Mouse (Mus musculus) kidney, adult 18-20 months (tissue): Measurements from ENCODE around the gene Gm7073.

ENCODE experiments used
- DNase-seq: peaks from one replicate; pipeline ENCODE4 v3.0.0; 2021

Gm7073 gene

GRCm38 (mm10) chrX:60539149-60539548 is at the start of gene Gm7073:
Gene Gm7073 (minus strand): TSS chrX:60539249.
- DNase-seq: no peak

- DNase-seq: no peak
These were observed 31.5 kb upstream of the Gm7073 start for GRCm38 (mm10) chrX:60570539-60570938.

DNA sequence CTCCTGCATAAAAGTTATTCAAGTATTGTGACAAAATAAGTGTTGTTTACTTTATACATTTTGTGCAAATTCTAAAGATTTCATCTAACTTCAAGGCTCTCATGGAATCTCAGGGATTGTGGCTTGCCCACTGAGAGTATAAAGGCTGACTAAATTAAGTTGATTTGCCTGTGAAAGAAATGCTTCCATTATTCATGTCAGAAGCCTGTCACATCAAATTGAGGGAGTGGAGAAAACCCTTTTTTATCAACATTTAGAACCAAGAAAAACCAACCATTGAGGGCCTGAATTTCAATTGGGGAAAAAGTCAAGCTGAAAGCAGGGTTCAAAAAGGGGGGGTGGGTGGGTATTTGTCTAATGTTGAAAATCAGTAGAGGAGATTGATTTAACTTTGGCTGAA is 30.0 kb upstream of the Gm7073 start:
- DNase-seq: no peak

- DNase-seq: no peak
These were observed 16.2 kb upstream of the Gm7073 start for GRCm38 (mm10) chrX:60555242-60555641.

DNA sequence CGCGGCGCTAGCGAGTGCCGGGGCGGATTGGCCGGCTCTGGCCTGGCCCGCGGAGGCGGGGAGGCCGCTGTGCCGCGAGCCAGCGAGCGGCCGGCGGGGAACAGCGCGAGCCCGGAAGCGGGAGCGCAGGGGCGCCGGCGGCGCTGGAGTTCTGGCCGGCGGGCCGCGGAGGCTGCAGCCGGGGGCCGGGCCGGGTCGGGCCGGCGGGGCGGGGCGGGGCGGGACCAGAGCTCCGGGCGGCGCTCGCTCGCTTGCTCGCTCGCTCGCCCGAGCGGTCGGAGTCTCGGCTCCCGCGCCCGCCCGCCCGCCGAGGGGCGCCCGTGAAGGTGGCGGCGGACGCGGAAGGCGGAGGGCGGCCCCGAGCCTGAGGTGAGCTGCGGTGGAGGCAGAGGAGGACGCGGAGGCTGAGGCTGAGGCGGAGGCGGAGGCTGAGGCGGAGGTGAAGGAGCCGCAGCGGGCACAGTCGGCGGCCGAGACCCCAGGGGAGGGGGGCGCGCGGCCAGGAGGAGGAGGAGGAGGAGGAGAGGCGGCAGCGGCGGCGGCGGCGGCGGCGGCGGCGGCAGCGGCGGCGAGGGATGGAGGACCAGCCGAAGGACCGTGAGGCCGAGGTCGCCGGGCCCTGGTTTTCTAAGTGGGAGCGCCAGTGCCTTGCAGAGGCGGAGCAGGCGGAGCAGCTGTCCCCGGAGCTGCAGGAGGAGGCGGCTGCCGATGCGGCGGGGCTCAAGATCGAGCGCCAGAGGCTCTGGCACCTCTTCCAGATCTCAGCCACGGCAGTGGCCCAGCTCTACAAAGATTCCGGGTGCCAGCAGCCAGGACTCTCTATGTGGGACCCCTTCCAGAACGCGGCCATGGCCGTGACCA is 8.6 kb upstream of the Gm7073 start:
- DNase-seq: peak; percentile 32

DNA sequence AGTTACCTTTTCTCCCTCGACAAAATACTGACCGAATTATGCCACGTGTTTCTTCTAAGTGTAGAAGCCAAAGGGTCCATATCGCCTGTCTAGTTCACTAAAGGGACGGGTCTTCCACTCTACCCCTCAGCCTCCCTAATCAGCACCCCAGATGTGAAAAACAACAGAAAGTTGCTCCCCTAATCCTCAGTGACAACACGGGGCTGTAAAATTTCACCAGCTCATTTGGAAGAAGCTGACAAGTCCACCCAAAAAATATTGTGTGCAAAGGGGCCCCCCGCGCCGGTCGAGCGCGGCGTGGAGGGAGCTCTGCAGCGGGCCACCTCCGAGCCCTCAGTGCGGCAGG is 8.0 kb upstream of the Gm7073 start:
- no peak for DNase-seq

DNA sequence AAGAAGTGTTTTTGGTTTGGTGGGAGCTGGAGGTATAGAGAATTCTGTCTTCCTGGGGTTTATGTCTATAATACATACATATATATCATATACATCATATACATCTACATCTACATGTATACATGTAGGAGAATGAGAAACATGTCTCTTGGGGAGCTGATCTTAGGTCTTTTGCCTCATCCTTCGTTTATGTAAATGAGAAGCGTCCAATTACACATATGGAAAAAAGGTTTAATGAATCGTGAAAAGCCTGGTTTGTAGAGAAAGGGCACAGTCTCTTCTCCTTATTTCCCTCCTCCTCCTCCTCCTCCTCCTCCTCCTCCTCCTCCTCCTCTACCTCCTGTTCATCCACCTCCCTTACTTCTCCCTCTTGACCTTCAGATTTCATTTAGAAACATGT is 6.9 kb upstream of the Gm7073 start:
- no peak for DNase-seq

- no peak for DNase-seq
These were observed 6.4 kb upstream of the Gm7073 start for GRCm38 (mm10) chrX:60545444-60545843.

DNA sequence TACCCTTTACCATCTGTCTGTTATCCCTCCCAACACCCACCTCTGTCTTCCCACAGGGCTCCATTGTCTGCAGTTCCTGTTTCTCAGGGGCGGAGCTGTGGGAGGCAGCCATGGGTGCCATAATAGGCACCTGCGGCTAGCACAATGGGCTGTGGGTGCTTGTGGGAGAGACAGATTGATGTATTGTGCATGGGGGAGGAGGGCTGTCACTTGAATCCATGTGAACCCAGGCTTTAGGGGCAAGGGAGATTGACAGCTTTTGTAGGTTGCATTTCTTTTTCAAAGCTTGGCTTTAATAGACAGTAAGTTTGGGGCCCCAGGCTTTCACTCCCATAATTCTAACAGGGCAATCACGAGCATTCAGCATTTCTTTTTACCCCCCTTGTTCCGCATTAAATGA is 5.0 kb upstream of the Gm7073 start:
- DNase-seq: no peak

- DNase-seq: no peak
These were observed 3.9 kb upstream of the Gm7073 start for GRCm38 (mm10) chrX:60542901-60543300.

GRCm38 (mm10) chrX:60503995-60504394 is 35.1 kb downstream of the Gm7073 start:
- peak; percentile 5 for DNase-seq

- no peak for DNase-seq
These were observed 41.3 kb downstream of the Gm7073 start for GRCm38 (mm10) chrX:60497750-60498149.

GRCm38 (mm10) chrX:60495308-60495707 is 43.7 kb downstream of the Gm7073 start:
- DNase-seq: no peak

- DNase-seq: no peak
These were observed 75.3 kb downstream of the Gm7073 start for GRCm38 (mm10) chrX:60463786-60464185.

DNA sequence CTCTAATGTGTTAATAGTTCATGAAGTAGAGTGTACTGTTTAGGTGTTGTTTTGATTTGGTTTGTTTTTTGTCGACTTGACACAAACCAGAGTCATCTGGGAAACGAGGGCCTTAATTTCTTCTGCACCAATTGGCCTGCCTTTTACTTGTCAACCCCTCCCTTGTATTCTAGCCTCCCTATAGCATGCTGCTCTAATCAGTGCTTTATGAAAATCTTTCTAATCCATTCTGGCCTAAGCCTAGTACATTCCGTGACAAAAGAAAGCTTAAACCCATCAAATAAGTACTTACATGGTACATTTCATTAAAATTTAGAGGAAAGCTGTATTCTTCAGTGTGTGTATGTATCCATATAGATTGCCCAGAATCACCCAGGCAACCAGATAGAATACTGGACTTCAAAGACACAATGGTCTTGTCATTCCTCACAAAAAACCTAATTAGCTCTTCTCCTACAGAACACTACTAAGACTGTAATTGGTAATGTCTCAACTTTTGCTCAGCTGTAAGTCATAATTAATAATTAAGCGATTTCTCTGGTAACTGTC is 124.4 kb downstream of the Gm7073 start:
- no peak for DNase-seq

GRCm38 (mm10) chrX:60405681-60406080 is 133.4 kb downstream of the Gm7073 start:
- peak; percentile 56 for DNase-seq

DNA sequence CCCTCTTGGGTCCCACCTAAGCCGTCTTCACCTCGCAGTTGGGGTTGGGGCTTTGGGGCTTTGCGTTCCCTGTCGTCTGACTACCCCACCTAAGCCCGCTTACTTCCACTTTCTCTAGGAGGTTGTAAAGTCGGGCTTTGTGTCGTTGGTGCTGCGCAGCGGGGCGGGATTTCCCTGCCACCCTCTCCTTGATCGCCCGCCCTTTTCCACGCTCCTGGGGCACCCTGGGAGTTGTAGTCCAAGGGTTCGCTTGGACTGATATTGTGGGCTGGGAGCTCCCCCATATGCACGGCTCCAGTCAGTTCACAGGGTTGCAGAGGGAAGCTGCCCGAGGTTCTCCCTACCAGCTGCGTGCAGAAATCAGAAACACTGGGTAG is 134.4 kb downstream of the Gm7073 start:
- peak; percentile 87 for DNase-seq

GRCm38 (mm10) chrX:60403764-60404667 is 135.0 kb downstream of the Gm7073 start:
- peak; percentile 70 for DNase-seq

GRCm38 (mm10) chrX:60403062-60403763 is 135.8 kb downstream of the Gm7073 start:
- DNase-seq: peak; percentile 23

GRCm38 (mm10) chrX:60394292-60394691 is 144.8 kb downstream of the Gm7073 start:
- no peak for DNase-seq

DNA sequence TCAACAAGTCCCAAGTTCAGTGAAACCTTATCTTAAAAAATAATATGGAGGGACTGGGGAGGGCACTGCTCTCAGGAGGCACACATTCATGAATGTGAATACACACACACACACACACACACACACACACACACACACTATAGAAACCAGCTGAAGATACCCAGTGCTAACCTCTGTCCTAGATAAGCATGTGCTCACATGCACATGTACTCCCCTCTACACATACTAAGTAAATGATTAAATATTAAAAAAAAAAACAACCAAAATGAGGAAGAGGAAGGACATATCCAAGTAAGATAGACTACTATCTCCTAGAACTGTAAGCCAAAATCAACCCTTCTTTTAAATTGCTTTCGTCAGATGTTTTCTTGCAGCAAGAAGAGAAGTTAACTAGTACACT is 152.2 kb downstream of the Gm7073 start:
- DNase-seq: no peak
